Mouse (Mus musculus): ENCODE measurements at regions not wholly inside any gene's neighbourhood (a gene's known extent, or its start where the extent isn't known, plus 50 kb on each side); places are given as distances from the start of the nearest gene placed in this dataset.

GRCm38 (mm10) chr2:166329556-166330340 lies 174.3 kb upstream of the Sulf2 start:
- Histone ChIP-seq H3K4me1 (ENCODE audit: control insufficient read depth in 2 of 2, insufficient read depth in 2 of 2, low read length in 2 of 2, poor library complexity in 1 of 2) (peaks cover 2 to 3% of the 10 kb centered on the region in 2 experiments; a peak in 1 of 4 replicates), H3K36me3 (ENCODE audit: control insufficient read depth, insufficient read depth, low read length, poor library complexity, severe bottlenecking) (no peaks in the 10 kb centered on the region), H3K27ac (ENCODE audit: insufficient read depth, low read depth, low read length, poor library complexity, severe bottlenecking) (no peak overlapping the region), H3K9ac (ENCODE audit: insufficient read depth, low read depth, low read length, poor library complexity, severe bottlenecking) (no peak overlapping the region), H3K9me3 (ENCODE audit: control insufficient read depth, insufficient read depth, low read depth, low read length) (no peaks in the 10 kb centered on the region), H3K4me3 (ENCODE audit: insufficient read depth in 1 of 2, low read depth in 1 of 2, low read length in 2 of 2, poor library complexity in 1 of 2, severe bottlenecking in 1 of 2) (no peak overlapping the region)
- DNase-seq (ENCODE audit: low read depth, low spot score) = no peak
- in situ Hi-C loops (cut with MboI; ENCODE audit: low sequenced_read_pairs in 2 of 2, unreplicated experiment in 2 of 2) = loop anchor here in 1 of 2 experiments (10.0 kb wide), 1 partner anchor 225 kb away; no protein-coding TSS in a partner anchor
- no peak for TF ChIP-seq ZC3H11A (IDR thresholded peaks at IDR 0.05; ENCODE audit: borderline replicate concordance, low read depth, low read length)
- TF ChIP-seq CHD2 (IDR thresholded peaks at IDR 0.05; ENCODE audit: low read depth, low read length) = no peak
- TF ChIP-seq MAFK (IDR thresholded peaks at IDR 0.05; ENCODE audit: insufficient read depth, low read depth, low read length) = no peak
- no peak for TF ChIP-seq HCFC1 (IDR thresholded peaks at IDR 0.05; ENCODE audit: borderline replicate concordance, insufficient read depth, low read length)
- TF ChIP-seq ZNF384 (IDR thresholded peaks at IDR 0.05; ENCODE audit: low read depth, low read length) = no peak

- no peaks in the 10 kb centered on the region for H3K36me3 ChIP-seq (ENCODE audit: control insufficient read depth, insufficient read depth, low read length, poor library complexity, severe bottlenecking)
- no peak for TF ChIP-seq ZNF384 (IDR thresholded peaks at IDR 0.05; ENCODE audit: low read depth, low read length)
- no peak for TF ChIP-seq CHD2 (IDR thresholded peaks at IDR 0.05; ENCODE audit: low read depth, low read length)
- no peak for TF ChIP-seq MAFK (IDR thresholded peaks at IDR 0.05; ENCODE audit: insufficient read depth, low read depth, low read length)
- no peak for TF ChIP-seq ZC3H11A (IDR thresholded peaks at IDR 0.05; ENCODE audit: borderline replicate concordance, low read depth, low read length)
- TF ChIP-seq HCFC1 (IDR thresholded peaks at IDR 0.05; ENCODE audit: borderline replicate concordance, insufficient read depth, low read length) = no peak
- H3K9me3 ChIP-seq (ENCODE audit: control insufficient read depth, insufficient read depth, low read depth, low read length) = no peaks in the 10 kb centered on the region
- peaks cover 2% of the 10 kb centered on the region in 2 experiments; a peak in 1 of 4 replicates for H3K4me1 ChIP-seq (ENCODE audit: control insufficient read depth in 2 of 2, insufficient read depth in 2 of 2, low read length in 2 of 2, poor library complexity in 1 of 2)
- in situ Hi-C loops (cut with MboI; ENCODE audit: low sequenced_read_pairs in 2 of 2, unreplicated experiment in 2 of 2) = no loop called here
- no peak overlapping the region for H3K27ac ChIP-seq (ENCODE audit: insufficient read depth, low read depth, low read length, poor library complexity, severe bottlenecking)
- no peak for DNase-seq (ENCODE audit: low read depth, low spot score)
- H3K9ac ChIP-seq (ENCODE audit: insufficient read depth, low read depth, low read length, poor library complexity, severe bottlenecking) = no peak overlapping the region
- H3K4me3 ChIP-seq (ENCODE audit: insufficient read depth in 1 of 2, low read depth in 1 of 2, low read length in 2 of 2, poor library complexity in 1 of 2, severe bottlenecking in 1 of 2) = no peak overlapping the region
Measured at GRCm38 (mm10) chr2:166326932-166327331, 171.5 kb upstream of the Sulf2 start.

GRCm38 (mm10) chr2:166324954-166325353 lies 169.5 kb upstream of the Sulf2 start:
- no peak overlapping the region for H3K27ac ChIP-seq (ENCODE audit: insufficient read depth, low read depth, low read length, poor library complexity, severe bottlenecking)
- peaks cover 2% of the 10 kb centered on the region in 2 experiments; a peak in 1 of 4 replicates for H3K4me1 ChIP-seq (ENCODE audit: control insufficient read depth in 2 of 2, insufficient read depth in 2 of 2, low read length in 2 of 2, poor library complexity in 1 of 2)
- H3K4me3 ChIP-seq (ENCODE audit: insufficient read depth in 1 of 2, low read depth in 1 of 2, low read length in 2 of 2, poor library complexity in 1 of 2, severe bottlenecking in 1 of 2) = no peak overlapping the region
- TF ChIP-seq ZNF384 (IDR thresholded peaks at IDR 0.05; ENCODE audit: low read depth, low read length) = no peak
- H3K9ac ChIP-seq (ENCODE audit: insufficient read depth, low read depth, low read length, poor library complexity, severe bottlenecking) = no peak overlapping the region
- H3K36me3 ChIP-seq (ENCODE audit: control insufficient read depth, insufficient read depth, low read length, poor library complexity, severe bottlenecking) = no peaks in the 10 kb centered on the region
- DNase-seq (ENCODE audit: low read depth, low spot score) = no peak
- in situ Hi-C loops (cut with MboI; ENCODE audit: low sequenced_read_pairs in 2 of 2, unreplicated experiment in 2 of 2) = no loop called here
- no peaks in the 10 kb centered on the region for H3K9me3 ChIP-seq (ENCODE audit: control insufficient read depth, insufficient read depth, low read depth, low read length)

- DNase-seq (ENCODE audit: low read depth, low spot score) = no peak
- in situ Hi-C loops (cut with MboI; ENCODE audit: low sequenced_read_pairs in 2 of 2, unreplicated experiment in 2 of 2) = no loop called here
- Histone ChIP-seq H3K9me3 (ENCODE audit: control insufficient read depth, insufficient read depth, low read depth, low read length) (no peaks in the 10 kb centered on the region), H3K4me1 (ENCODE audit: control insufficient read depth in 2 of 2, insufficient read depth in 2 of 2, low read length in 2 of 2, poor library complexity in 1 of 2) (peaks cover 0 to 2% of the 10 kb centered on the region in 2 experiments; a peak in 1 of 4 replicates), H3K27ac (ENCODE audit: insufficient read depth, low read depth, low read length, poor library complexity, severe bottlenecking) (no peak overlapping the region), H3K36me3 (ENCODE audit: control insufficient read depth, insufficient read depth, low read length, poor library complexity, severe bottlenecking) (no peaks in the 10 kb centered on the region), H3K9ac (ENCODE audit: insufficient read depth, low read depth, low read length, poor library complexity, severe bottlenecking) (no peak overlapping the region), H3K4me3 (ENCODE audit: insufficient read depth in 1 of 2, low read depth in 1 of 2, low read length in 2 of 2, poor library complexity in 1 of 2, severe bottlenecking in 1 of 2) (no peak overlapping the region)
- TF ChIP-seq MAFK (IDR thresholded peaks at IDR 0.05; ENCODE audit: insufficient read depth, low read depth, low read length) = no peak
- no peak for TF ChIP-seq CHD2 (IDR thresholded peaks at IDR 0.05; ENCODE audit: low read depth, low read length)
- no peak for TF ChIP-seq ZNF384 (IDR thresholded peaks at IDR 0.05; ENCODE audit: low read depth, low read length)
- TF ChIP-seq HCFC1 (IDR thresholded peaks at IDR 0.05; ENCODE audit: borderline replicate concordance, insufficient read depth, low read length) = no peak
- TF ChIP-seq ZC3H11A (IDR thresholded peaks at IDR 0.05; ENCODE audit: borderline replicate concordance, low read depth, low read length) = no peak
Measured at GRCm38 (mm10) chr2:166324439-166324838, 169.0 kb upstream of the Sulf2 start.
